Mouse (Mus musculus) monocyte, adult 2 months (primary cell): ENCODE results near the gene Gsg1l.

Experiments
- DNase-seq, 2 experiments: peaks; one replicate each; pipeline ENCODE4 v3.0.0; 2022; ENCODE audit warnings: low spot score in 2 of 2, low read depth in 1 of 2

Gsg1l gene

GRCm38 (mm10) chr7:125942365-125943090 lies 139.7 kb downstream of the Gsg1l start:
- no peak for DNase-seq

GRCm38 (mm10) chr7:125934319-125934718 lies 147.9 kb downstream of the Gsg1l start:
- no peak for DNase-seq

- no peak for DNase-seq
These were observed 148.6 kb downstream of the Gsg1l start for GRCm38 (mm10) chr7:125933356-125934244.

- DNase-seq, result no peak
These were observed 150.6 kb downstream of the Gsg1l start for GRCm38 (mm10) chr7:125931602-125932001.

GRCm38 (mm10) chr7:125924044-125924443 lies 158.2 kb downstream of the Gsg1l start:
- DNase-seq, result no peak

GRCm38 (mm10) chr7:125920801-125921200 lies 161.4 kb downstream of the Gsg1l start:
- no peak for DNase-seq

- DNase-seq, result no peak
These were observed 181.6 kb downstream of the Gsg1l start for GRCm38 (mm10) chr7:125900386-125901161.

- no peak for DNase-seq
These were observed 182.3 kb downstream of the Gsg1l start for GRCm38 (mm10) chr7:125899916-125900315.

- no peak for DNase-seq
These were observed 183.2 kb downstream of the Gsg1l start for GRCm38 (mm10) chr7:125899036-125899435.

GRCm38 (mm10) chr7:125897059-125897458 lies 185.2 kb downstream of the Gsg1l start:
- DNase-seq, result no peak

GRCm38 (mm10) chr7:125893621-125894020 lies 188.6 kb downstream of the Gsg1l start:
- no peak for DNase-seq

GRCm38 (mm10) chr7:125888373-125888772 lies 193.8 kb downstream of the Gsg1l start:
- no peak for DNase-seq

- no peak for DNase-seq
These were observed 194.4 kb downstream of the Gsg1l start for GRCm38 (mm10) chr7:125887761-125888160.

GRCm38 (mm10) chr7:125887124-125887523 lies 195.1 kb downstream of the Gsg1l start:
- DNase-seq, result no peak

- no peak for DNase-seq
These were observed 196.0 kb downstream of the Gsg1l start for GRCm38 (mm10) chr7:125886116-125886680.

GRCm38 (mm10) chr7:125883232-125883631 lies 199.0 kb downstream of the Gsg1l start:
- no peak for DNase-seq

- no peak for DNase-seq
These were observed 204.2 kb downstream of the Gsg1l start for GRCm38 (mm10) chr7:125878040-125878439.

GRCm38 (mm10) chr7:125873971-125874495 lies 208.2 kb downstream of the Gsg1l start:
- DNase-seq, result no peak

- DNase-seq, result no peak
These were observed 209.3 kb downstream of the Gsg1l start for GRCm38 (mm10) chr7:125872874-125873273.

- DNase-seq, result no peak
These were observed 210.0 kb downstream of the Gsg1l start for GRCm38 (mm10) chr7:125872202-125872580.
